Mouse (Mus musculus): ENCODE data around the gene Gnb5.

Gene Gnb5

DNA sequence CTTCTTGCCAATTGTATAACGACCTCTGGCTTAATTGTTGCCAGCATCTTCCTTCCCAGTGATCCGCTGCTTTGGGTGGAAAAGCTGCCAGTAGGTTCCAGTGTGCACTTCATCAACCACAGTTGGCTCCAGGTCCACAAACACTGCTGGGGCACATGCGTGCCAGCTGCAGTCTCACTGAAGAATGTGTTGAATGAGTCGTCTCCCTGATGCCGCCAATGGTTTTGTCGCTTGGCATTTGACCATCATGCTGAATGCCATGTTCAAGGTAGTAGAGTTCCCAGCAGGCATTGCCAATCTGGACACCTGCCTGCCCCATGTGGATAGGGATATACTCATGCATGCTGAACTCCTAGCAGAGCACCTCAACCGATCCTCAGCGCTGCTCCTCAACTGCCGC lies 69.5 kb downstream of the Gnb5 start:
- Histone ChIP-seq H3K4me3 (replicated peaks; ENCODE audit: low read length) (peak overlapping the region; percentile 52; the same call in 1 of the 2 replicates), H3K27me3 (ENCODE audit: insufficient read depth, low read length) (no peaks in the 10 kb centered on the region), H3K9me3 (ENCODE audit: low read length) (peaks cover 7% of the 10 kb centered on the region; the same call in 1 of the 2 replicates), H3K4me1 (replicated peaks; ENCODE audit: low read depth, low read length) (peaks cover 75% of the 10 kb centered on the region), H3K36me3 (ENCODE audit: insufficient read depth, low read length) (no peaks in the 10 kb centered on the region)
- TF ChIP-seq CTCF (conservative IDR thresholded peaks at IDR 0.05; ENCODE audit: low read length) = no peak
- no peak for TF ChIP-seq NANOG (IDR thresholded peaks at IDR 0.05; ENCODE audit: borderline replicate concordance, low read length)
- no peak for TF ChIP-seq POU5F1 (IDR thresholded peaks at IDR 0.05; ENCODE audit: borderline replicate concordance, low read length)

DNA sequence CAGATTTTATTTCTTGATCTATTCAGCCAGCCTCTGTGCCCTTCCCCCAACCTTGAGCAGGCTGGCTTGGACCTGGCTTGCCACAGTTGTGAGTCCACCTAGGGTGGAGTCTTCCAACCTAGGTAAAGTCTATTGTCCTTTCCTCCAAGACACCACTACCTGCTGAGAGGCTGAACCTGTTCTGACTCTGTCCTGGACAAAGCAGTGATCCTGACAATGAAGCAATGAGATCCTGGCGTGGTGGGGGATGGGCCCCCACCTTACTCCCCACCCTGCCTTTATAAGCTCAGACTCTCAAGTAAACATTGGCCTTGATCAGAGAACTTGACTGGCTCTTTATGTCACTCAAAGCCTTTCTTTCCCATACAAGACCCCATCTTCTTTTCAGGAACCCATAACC lies 70.3 kb downstream of the Gnb5 start:
- peaks cover 7% of the 10 kb centered on the region; the same call in 1 of the 2 replicates for H3K9me3 ChIP-seq (ENCODE audit: low read length)
- TF ChIP-seq NANOG (IDR thresholded peaks at IDR 0.05; ENCODE audit: borderline replicate concordance, low read length) (peak; percentile 70), POU5F1 (IDR thresholded peaks at IDR 0.05; ENCODE audit: borderline replicate concordance, low read length) (no peak)
- peaks cover 82% of the 10 kb centered on the region for H3K4me1 ChIP-seq (replicated peaks; ENCODE audit: low read depth, low read length)
- no peaks in the 10 kb centered on the region for H3K36me3 ChIP-seq (ENCODE audit: insufficient read depth, low read length)
- H3K27me3 ChIP-seq (ENCODE audit: insufficient read depth, low read length) = no peaks in the 10 kb centered on the region
- H3K4me3 ChIP-seq (replicated peaks; ENCODE audit: low read length) = peak overlapping the region; percentile 52; the same call in 1 of the 2 replicates

DNA sequence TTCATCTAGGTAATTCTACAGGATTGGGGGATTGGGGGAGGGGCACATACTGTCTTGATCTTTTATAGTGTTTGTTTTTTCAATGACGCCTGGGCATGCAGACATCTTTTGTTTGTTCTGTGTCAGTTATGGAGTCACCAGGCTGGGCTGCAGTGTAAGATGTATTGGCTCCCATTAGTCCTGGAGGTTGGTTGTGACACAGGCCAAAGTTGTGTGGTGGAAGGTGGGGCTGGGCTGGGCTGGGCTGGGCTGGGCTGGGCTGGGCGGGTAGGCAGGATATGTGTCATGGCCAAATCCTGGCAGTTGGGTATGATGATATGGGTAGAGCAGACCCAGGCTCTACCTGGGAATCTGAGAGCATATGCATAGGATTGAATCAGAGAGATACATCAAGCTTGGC lies 72.7 kb downstream of the Gnb5 start:
- TF ChIP-seq CTCF (conservative IDR thresholded peaks at IDR 0.05; ENCODE audit: low read length) (no peak), POU5F1 (IDR thresholded peaks at IDR 0.05; ENCODE audit: borderline replicate concordance, low read length) (no peak), NANOG (IDR thresholded peaks at IDR 0.05; ENCODE audit: borderline replicate concordance, low read length) (no peak)
- Histone ChIP-seq H3K27me3 (ENCODE audit: insufficient read depth, low read length) (no peaks in the 10 kb centered on the region), H3K9me3 (ENCODE audit: low read length) (peaks cover 7% of the 10 kb centered on the region; the same call in 1 of the 2 replicates), H3K36me3 (ENCODE audit: insufficient read depth, low read length) (no peaks in the 10 kb centered on the region), H3K4me1 (replicated peaks; ENCODE audit: low read depth, low read length) (peaks cover 91% of the 10 kb centered on the region), H3K4me3 (replicated peaks; ENCODE audit: low read length) (peak overlapping the region; percentile 37)

DNA sequence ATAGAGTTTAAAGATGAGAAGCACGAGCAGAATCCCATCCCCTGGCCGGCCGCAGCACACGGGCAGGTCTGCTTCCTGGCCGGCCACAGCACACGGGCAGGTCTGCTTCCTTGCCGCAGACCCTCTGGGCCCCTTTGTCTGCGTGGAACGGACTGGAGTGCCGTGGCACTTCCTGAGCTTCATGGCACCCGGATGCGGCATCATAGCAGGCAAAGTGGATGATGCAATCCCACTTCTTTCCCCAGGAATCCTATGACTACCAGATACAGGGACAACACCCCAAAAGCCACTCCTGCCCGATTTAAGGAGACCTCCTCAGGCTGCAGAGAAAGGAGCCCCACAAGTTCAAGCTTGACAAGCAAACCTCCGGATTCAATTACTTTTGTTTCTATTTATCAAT lies 76.7 kb downstream of the Gnb5 start:
- Histone ChIP-seq H3K4me3 (replicated peaks; ENCODE audit: low read length) (peak overlapping the region; percentile 74), H3K36me3 (ENCODE audit: insufficient read depth, low read length) (peaks cover 29% of the 10 kb centered on the region), H3K27me3 (ENCODE audit: insufficient read depth, low read length) (no peaks in the 10 kb centered on the region), H3K4me1 (replicated peaks; ENCODE audit: low read depth, low read length) (peaks cover 64% of the 10 kb centered on the region), H3K9me3 (ENCODE audit: low read length) (no peaks in the 10 kb centered on the region)
- no peak for TF ChIP-seq CTCF (conservative IDR thresholded peaks at IDR 0.05; ENCODE audit: low read length)
- TF ChIP-seq POU5F1 (IDR thresholded peaks at IDR 0.05; ENCODE audit: borderline replicate concordance, low read length) = no peak
- no peak for TF ChIP-seq NANOG (IDR thresholded peaks at IDR 0.05; ENCODE audit: borderline replicate concordance, low read length)

DNA sequence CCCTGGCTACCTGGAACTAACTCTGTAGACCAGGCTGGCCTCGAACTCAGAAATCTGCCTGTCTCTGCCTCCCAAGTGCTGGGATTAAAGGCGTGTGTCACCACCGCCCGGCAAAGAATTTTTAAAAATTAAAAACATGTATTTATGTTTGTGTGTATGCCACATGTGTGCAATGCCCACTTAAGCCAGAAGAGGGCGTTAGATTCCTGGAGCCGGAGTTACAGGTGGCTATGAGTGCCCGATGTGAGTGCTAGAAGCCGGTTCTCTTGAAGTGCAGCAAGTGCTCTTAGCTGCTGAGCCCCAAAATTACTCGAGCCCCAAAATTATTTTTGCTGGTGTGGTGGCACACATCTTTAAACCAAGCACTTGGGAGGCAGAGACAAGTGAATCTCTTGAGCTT lies 77.7 kb downstream of the Gnb5 start:
- peaks cover 36% of the 10 kb centered on the region for H3K36me3 ChIP-seq (ENCODE audit: insufficient read depth, low read length)
- H3K27me3 ChIP-seq (ENCODE audit: insufficient read depth, low read length) = no peaks in the 10 kb centered on the region
- TF ChIP-seq POU5F1 (IDR thresholded peaks at IDR 0.05; ENCODE audit: borderline replicate concordance, low read length) = no peak
- peak; percentile 94 for TF ChIP-seq CTCF (conservative IDR thresholded peaks at IDR 0.05; ENCODE audit: low read length)
- TF ChIP-seq NANOG (IDR thresholded peaks at IDR 0.05; ENCODE audit: borderline replicate concordance, low read length) = no peak
- H3K4me1 ChIP-seq (replicated peaks; ENCODE audit: low read depth, low read length) = peaks cover 62% of the 10 kb centered on the region
- H3K9me3 ChIP-seq (ENCODE audit: low read length) = no peaks in the 10 kb centered on the region
- no peak overlapping the region for H3K4me3 ChIP-seq (replicated peaks; ENCODE audit: low read length)

DNA sequence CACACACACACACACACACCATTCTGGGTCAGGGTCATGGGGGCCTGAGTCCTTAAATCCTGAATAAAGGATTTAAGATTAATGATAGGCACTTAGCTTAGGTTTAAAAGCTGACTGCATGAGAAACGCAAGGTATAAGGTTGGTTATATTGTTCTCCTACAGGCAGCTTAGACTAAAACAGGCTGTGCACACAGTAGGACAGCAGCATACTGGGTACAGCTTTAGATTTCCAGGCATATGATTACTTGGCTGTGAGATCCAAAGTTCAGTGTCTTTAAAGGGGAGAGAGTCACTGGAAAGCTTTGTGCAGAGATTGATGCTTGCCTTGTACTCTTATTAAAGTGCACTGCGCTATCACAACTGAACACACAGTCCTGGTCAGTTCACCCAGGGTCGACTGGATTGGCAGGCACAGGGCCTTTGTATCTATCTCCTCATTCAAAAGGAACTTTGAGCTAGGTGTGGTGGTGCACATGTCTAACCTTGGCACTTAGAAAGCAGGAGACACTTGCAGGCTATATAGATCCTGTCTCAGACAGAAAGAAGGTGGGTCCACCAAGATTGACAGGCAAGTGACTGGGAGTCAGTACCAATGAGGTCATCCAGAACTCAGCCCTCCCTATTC lies 78.4 kb downstream of the Gnb5 start:
- no peak overlapping the region for H3K4me3 ChIP-seq (replicated peaks; ENCODE audit: low read length)
- H3K4me1 ChIP-seq (replicated peaks; ENCODE audit: low read depth, low read length) = peaks cover 63% of the 10 kb centered on the region
- TF ChIP-seq NANOG (IDR thresholded peaks at IDR 0.05; ENCODE audit: borderline replicate concordance, low read length) = no peak
- no peak for TF ChIP-seq CTCF (conservative IDR thresholded peaks at IDR 0.05; ENCODE audit: low read length)
- H3K36me3 ChIP-seq (ENCODE audit: insufficient read depth, low read length) = peaks cover 43% of the 10 kb centered on the region
- no peaks in the 10 kb centered on the region for H3K9me3 ChIP-seq (ENCODE audit: low read length)
- H3K27me3 ChIP-seq (ENCODE audit: insufficient read depth, low read length) = no peaks in the 10 kb centered on the region

DNA sequence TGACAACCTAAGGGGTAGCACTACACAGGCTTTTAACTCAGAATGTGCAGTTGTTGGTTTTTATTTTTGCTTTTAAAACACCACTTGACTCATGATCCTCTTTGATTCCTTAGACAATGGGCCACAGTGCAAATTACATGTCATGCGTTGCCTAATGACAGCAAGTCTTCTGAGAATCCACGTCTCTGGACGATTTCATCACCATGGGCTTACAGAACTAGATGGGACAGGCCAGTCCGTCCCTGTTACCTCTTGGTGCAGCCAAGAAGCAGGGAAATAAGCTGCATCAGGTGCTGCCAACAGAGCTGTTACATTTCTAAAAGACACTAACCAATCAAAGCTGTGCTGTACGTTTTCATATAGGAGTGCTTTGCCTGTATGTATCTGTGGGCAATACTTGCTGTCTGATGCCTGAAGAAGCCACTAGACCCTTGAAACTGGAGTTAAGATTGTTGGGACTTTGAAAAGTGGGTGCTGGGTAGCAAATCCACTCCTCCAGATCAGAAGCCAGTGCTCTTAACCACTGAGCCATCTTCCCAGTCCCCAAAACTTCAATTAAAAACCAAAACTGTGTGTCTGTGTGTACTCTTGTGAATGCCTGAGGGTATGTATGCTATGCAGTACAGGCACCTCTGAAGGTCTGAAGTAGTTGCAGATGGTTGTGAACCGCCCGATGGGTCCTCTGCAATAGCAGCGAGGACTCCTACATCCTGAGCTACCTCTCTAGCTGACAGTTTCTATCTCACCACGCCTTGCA lies 79.3 kb downstream of the Gnb5 start:
- Histone ChIP-seq H3K27me3 (ENCODE audit: insufficient read depth, low read length) (0 out of 2 replicates have a peak, but pooled peaks cover 2% of the 10 kb centered on the region), H3K4me1 (replicated peaks; ENCODE audit: low read depth, low read length) (peaks cover 64% of the 10 kb centered on the region), H3K36me3 (ENCODE audit: insufficient read depth, low read length) (peaks cover 52% of the 10 kb centered on the region), H3K9me3 (ENCODE audit: low read length) (no peaks in the 10 kb centered on the region), H3K4me3 (replicated peaks; ENCODE audit: low read length) (no peak overlapping the region)
- TF ChIP-seq POU5F1 (IDR thresholded peaks at IDR 0.05; ENCODE audit: borderline replicate concordance, low read length) (no peak), NANOG (IDR thresholded peaks at IDR 0.05; ENCODE audit: borderline replicate concordance, low read length) (no peak), CTCF (conservative IDR thresholded peaks at IDR 0.05; ENCODE audit: low read length) (no peak)

DNA sequence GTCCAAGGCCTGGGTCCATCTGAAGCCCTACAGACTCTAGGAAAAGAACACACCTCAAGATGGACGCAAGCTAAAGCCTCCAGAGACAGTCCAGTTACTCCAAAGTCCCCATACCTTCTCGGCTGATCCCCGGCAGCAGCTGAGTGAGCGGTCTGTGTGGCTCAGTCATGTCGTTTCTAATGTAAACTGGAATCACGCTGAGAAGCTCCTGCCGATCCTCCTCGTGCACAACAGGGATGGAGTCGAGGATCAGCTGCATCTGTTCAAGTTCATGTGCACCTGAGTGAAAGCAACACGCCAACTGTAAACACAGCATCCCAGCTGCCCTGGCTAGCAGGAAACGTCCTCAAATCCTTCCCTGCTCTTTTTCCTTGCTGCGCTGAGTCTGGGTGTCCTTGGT lies 87.2 kb downstream of the Gnb5 start:
- Histone ChIP-seq H3K27me3 (ENCODE audit: insufficient read depth, low read length) (peaks cover 10% of the 10 kb centered on the region), H3K4me1 (replicated peaks; ENCODE audit: low read depth, low read length) (peaks cover 65% of the 10 kb centered on the region), H3K4me3 (replicated peaks; ENCODE audit: low read length) (no peak overlapping the region), H3K9me3 (ENCODE audit: low read length) (no peaks in the 10 kb centered on the region), H3K36me3 (ENCODE audit: insufficient read depth, low read length) (peaks cover 99% of the 10 kb centered on the region)
- TF ChIP-seq POU5F1 (IDR thresholded peaks at IDR 0.05; ENCODE audit: borderline replicate concordance, low read length) (no peak), CTCF (conservative IDR thresholded peaks at IDR 0.05; ENCODE audit: low read length) (no peak)

All from E14TG2a.4 (cell line).